Mouse (Mus musculus) heart, postnatal 0 days (tissue): ENCODE results near the gene Cyp1b1. TPM values are rescaled to one million over a fixed set of nuclear protein-coding genes. Genes with fewer than 3 reads are reported as not detected.

Experiments used
- ATAC-seq: fragments of 200-750 bp; cut with Nextera tagmentation; 2 replicates; pipeline ENCODE4 v1.8.0; 2017; ENCODE audit warnings: low read depth, moderate number of reproducible peaks, moderate library complexity; ENCODE audit not compliant: insufficient read depth
- DNase-seq: peaks from one replicate; pipeline ENCODE4 v3.0.0-alpha.2; 2016; ENCODE audit warnings: low spot score
- H3K27ac ChIP-seq: fragments of 300-500 bp; sonication (generic); 2 replicates; pipeline ENCODE4 v1.5.1; 2014; ENCODE audit warnings: low read depth, mild to moderate bottlenecking
- H3K27me3 ChIP-seq: fragments of 300-500 bp; sonication (generic); 2 replicates; pipeline ENCODE4 v1.6.1; 2014; ENCODE audit warnings: low read length, mixed read lengths; ENCODE audit not compliant: control insufficient read depth, insufficient read depth
- H3K36me3 ChIP-seq: fragments of 300-500 bp; sonication (generic); replicated peaks from 2 replicates; pipeline ENCODE4 v1.6.1; 2014; ENCODE audit warnings: low read length, mixed read lengths; ENCODE audit not compliant: control insufficient read depth, insufficient read depth
- H3K4me1 ChIP-seq: fragments of 300-500 bp; sonication (generic); 2 replicates; pipeline ENCODE4 v1.6.1; 2014; ENCODE audit warnings: antibody characterized with exemption; ENCODE audit not compliant: control insufficient read depth, insufficient read depth
- H3K4me2 ChIP-seq: fragments of 300-500 bp; sonication (generic); 2 replicates; pipeline ENCODE4 v1.6.1; 2014; ENCODE audit warnings: low read depth, mild to moderate bottlenecking, low read length, moderate library complexity
- H3K4me3 ChIP-seq: fragments of 300-500 bp; sonication (generic); 2 replicates; pipeline ENCODE4 v1.5.1; 2014; ENCODE audit warnings: low read depth, low read length
- H3K9ac ChIP-seq: fragments of 300-500 bp; sonication (generic); replicated peaks from 2 replicates; pipeline ENCODE4 v1.6.1; 2014; ENCODE audit warnings: low read depth, low read length, mixed read lengths
- H3K9me3 ChIP-seq: fragments of 300-500 bp; sonication (generic); replicated peaks from 2 replicates; pipeline ENCODE4 v1.6.1; 2016; ENCODE audit warnings: low read length; ENCODE audit not compliant: control insufficient read depth
- CTCF ChIP-seq: IDR thresholded peaks from 2 replicates; pipeline ENCODE4 v1.5.1; 2016; ENCODE audit warnings: antibody characterized with exemption, control low read depth, low read depth
- EP300 ChIP-seq: IDR thresholded peaks from 2 replicates; pipeline ENCODE4 v1.6.1; 2016; ENCODE audit warnings: antibody characterized with exemption, low read depth
- WGBS: fragments of 180-500 bp; shearing (Covaris S2); extraction: QIAGEN DNeasy Blood & Tissue Kit; methylation state at CpG from one replicate; pipeline ENCODE4 v1.1.7; 2014; 5-methylcytosine and 5-hydroxymethylcytosine counted together
- polyA plus RNA-seq: library from polyadenylated mRNA; unstranded; fragments of >200 nt; fragmentation: Nextera tagmentation; extraction: Ambion mirVana; gene quantifications from 2 replicates; pipeline ENCODE4 v1.2.1, GENCODE M21; 2015
- total RNA-seq: library from RNA; depleted of rRNA; stranded (reverse); fragments of >200 nt; gene quantifications from 2 replicates; pipeline ENCODE4 v1.2.3, GENCODE M21; 2014; ENCODE audit warnings: low replicate concordance

Gene Cyp1b1
- total and polyA plus RNA-seq, 2 experiments from 2014 or later = 2.0 to 12.5 TPM

DNA sequence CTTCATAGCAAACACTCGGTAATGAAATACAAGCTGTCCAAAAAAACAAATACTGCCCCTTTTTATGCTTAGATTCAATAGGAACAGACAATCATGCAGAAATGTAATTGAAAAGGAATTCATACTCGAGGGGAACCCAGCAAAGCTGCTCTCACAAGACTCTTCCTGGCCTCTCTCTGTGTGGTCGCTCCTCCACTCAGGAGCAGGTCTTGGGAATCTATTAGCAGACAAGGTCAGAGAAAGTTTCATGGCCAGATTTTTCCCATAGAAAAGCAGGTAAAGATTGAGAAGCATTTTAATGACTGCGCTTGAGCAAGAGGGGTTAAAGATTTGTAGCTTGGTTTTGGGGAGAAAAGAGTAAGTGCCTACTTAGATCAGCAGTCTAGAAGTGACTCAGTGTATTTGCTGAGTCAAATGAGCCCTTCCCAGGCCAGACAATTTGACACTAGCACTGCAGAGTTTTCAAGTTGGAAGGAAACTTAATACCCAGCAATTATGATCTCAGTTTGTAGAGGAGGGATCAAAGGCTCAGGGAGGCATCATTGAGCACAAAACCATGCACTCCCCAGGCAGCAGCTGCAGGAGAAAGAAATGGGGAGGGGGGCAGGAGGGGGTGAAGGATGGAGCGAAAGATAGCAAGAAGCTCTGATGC is 24.1 kb upstream of the Cyp1b1 start:
- DNase-seq (no peak), ATAC-seq (no peak)
- Histone ChIP-seq H3K4me3 (no peak overlapping the region), H3K4me2 (no peak overlapping the region), H3K27me3 (0 out of 2 replicates have a peak, but pooled peaks cover 4% of the 10 kb centered on the region), H3K9me3 (no peaks in the 10 kb centered on the region), H3K9ac (no peak overlapping the region), H3K36me3 (no peaks in the 10 kb centered on the region), H3K27ac (no peak overlapping the region), H3K4me1 (no peaks in the 10 kb centered on the region)
- 64% methylated on average over 5 of the region's 5 CpGs for WGBS
- TF ChIP-seq CTCF (no peak), EP300 (no peak)

DNA sequence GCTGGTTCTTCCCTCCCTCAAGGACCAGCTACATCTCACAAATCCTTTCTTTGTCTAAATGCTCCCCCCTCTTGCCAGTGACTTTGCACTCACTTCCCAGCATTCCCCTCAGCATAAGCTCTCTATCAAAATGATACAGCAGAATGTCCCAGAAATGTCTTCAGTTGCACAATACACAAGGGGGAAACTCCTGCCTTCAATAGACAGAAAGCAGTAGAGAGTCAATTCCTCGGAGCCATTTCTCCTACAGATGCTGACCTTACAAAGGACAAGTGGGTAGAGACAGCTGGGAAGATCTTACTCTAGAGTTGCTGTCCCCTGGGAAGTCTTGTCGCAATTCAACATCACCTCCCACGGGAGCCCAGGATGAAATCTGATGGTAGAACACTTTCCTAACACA is 22.7 kb upstream of the Cyp1b1 start:
- Histone ChIP-seq H3K4me1 (no peaks in the 10 kb centered on the region), H3K9ac (no peak overlapping the region), H3K27ac (no peak overlapping the region), H3K27me3 (0 out of 2 replicates have a peak, but pooled peaks cover 4% of the 10 kb centered on the region), H3K4me2 (no peak overlapping the region), H3K4me3 (no peak overlapping the region), H3K9me3 (no peaks in the 10 kb centered on the region), H3K36me3 (no peaks in the 10 kb centered on the region)
- WGBS = 64% methylated on average over 3 of the region's 3 CpGs
- TF ChIP-seq CTCF = no peak
- no peak for TF ChIP-seq EP300
- DNase-seq (no peak), ATAC-seq (no peak)

DNA sequence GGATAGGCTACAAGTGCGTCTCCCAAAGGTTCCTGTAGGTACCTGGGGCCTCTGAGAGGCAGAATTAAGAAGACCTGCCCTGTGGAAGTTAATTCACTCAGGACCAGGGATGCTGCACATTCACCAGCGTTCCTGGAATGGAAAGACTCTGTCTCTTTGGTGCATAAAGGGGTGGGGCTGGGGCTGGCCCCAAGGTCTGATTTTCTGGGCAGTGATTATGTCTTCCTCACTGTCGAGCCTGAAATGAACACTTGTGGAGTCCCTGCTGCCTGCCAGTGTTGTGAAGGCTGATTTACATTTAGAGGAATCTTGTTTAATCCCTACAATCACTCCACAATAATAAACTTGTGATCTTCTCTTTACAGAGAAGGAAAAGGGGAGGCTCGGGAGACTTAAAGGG is 18.2 kb upstream of the Cyp1b1 start:
- 55% methylated on average over 4 of the region's 4 CpGs for WGBS
- no peak for TF ChIP-seq EP300
- no peak for TF ChIP-seq CTCF
- Histone ChIP-seq H3K9ac (no peak overlapping the region), H3K36me3 (no peaks in the 10 kb centered on the region), H3K27me3 (no peaks in the 10 kb centered on the region), H3K4me3 (no peak overlapping the region), H3K9me3 (no peaks in the 10 kb centered on the region), H3K4me2 (no peak overlapping the region), H3K4me1 (peaks cover 15% of the 10 kb centered on the region; the same call in 1 of the 2 replicates), H3K27ac (no peak overlapping the region)
- no peak for DNase-seq
- ATAC-seq = no peak

DNA sequence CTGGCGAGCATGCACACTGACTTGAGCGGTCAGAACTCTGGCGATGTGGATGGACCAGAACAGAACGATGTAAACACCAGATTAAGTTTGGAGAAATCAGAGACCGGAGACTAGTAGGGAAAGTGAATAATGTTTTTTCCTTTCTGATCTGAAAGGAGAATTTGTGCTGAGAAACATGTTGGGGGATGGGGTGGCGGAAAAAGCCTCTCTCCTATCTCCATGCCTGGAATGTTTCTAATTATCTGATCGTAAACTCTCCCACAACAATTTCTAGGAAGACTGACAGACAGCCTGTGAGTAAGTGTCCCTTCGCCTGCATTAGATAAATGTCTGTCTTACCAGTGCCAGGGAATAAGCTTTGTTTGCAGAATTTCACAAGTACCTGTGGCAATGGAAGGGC is 16.1 kb upstream of the Cyp1b1 start:
- WGBS = 23% methylated on average over 8 of the region's 8 CpGs
- no peak overlapping the region for H3K4me2 ChIP-seq
- no peaks in the 10 kb centered on the region for H3K27me3 ChIP-seq
- TF ChIP-seq EP300 (no peak), CTCF (no peak)
- ATAC-seq = no peak
- no peak overlapping the region for H3K27ac ChIP-seq
- no peak overlapping the region for H3K9ac ChIP-seq
- no peak overlapping the region for H3K4me3 ChIP-seq
- peaks cover 15% of the 10 kb centered on the region; the same call in 1 of the 2 replicates for H3K4me1 ChIP-seq
- no peak for DNase-seq
- H3K36me3 ChIP-seq = no peaks in the 10 kb centered on the region
- H3K9me3 ChIP-seq = no peaks in the 10 kb centered on the region

DNA sequence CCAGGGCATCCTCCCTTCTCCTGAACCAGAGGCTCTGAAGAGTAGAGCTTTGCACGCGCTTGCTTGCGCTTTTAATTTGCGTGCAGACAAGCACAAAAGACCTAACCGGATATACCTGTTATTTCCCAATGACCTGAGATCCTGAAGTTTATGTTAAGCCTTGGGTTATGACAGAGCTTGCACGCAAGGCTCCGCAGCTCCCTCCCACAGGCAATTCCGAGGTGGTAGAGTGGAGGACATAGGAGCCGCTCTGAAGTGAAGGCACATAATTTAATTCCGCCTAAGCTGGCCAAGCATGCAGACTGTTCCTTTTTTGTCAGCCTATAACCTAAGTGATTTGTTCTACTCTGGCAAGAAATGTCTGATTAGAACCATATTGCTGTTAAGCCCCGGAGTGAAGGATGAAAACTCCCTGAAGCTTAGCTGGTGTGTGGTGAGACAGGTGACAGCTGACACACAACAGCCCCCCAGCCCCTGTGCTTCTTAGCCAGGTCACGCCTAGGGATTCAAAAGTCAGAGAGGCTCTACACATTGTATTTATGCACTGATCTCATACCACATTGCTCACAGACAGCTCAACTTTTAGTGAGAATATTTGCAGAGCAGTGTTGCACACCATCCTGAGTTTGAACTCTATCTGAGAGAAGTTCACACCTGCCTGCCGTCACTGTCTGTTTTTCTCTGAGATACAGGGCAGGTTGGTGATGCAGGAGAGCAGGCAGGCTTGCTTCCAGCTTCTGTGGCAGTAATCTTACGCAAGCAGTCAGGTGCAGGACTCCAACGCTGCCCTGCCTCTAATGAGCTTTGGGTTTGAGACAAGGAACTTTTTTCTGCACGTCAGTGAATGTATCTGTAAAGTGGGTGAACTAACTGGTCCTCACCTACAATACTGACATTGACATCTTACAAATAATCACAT is 14.0 kb upstream of the Cyp1b1 start:
- DNase-seq = no peak
- Histone ChIP-seq H3K4me1 (peaks cover 15% of the 10 kb centered on the region; the same call in 1 of the 2 replicates), H3K4me3 (peak overlapping the region; percentile 23; the same call in 1 of the 2 replicates), H3K27ac (no peak overlapping the region), H3K27me3 (no peaks in the 10 kb centered on the region), H3K9me3 (no peaks in the 10 kb centered on the region), H3K9ac (no peak overlapping the region), H3K4me2 (peak overlapping the region; percentile 45), H3K36me3 (no peaks in the 10 kb centered on the region)
- TF ChIP-seq EP300 = no peak
- TF ChIP-seq CTCF = no peak
- ATAC-seq = no peak
- 25% methylated on average over 16 of the region's 16 CpGs for WGBS
